Mouse (Mus musculus): Measurements from ENCODE around the gene Alg14.

GRCm38 (mm10) chr3:121314149-121314548 lies 22.6 kb downstream of the Alg14 start:
- TF ChIP-seq POLR2A (IDR thresholded peaks at IDR 0.05; ENCODE audit: insufficient read depth, low read depth, low read length) = no peak
- no peak for TF ChIP-seq CTCF (IDR thresholded peaks at IDR 0.05; ENCODE audit: insufficient read depth, low read depth, low read length)

Data from olfactory bulb, adult 2 months (tissue).